Mouse (Mus musculus) intestine, postnatal 0 days (tissue): ENCODE measurements at regions not wholly inside any gene's neighbourhood (a gene's known extent, or its start where the extent isn't known, plus 50 kb on each side); places are given as distances from the start of the nearest gene placed in this dataset.

ENCODE experiments used
- ATAC-seq: fragments of 200-750 bp; cut with Nextera tagmentation; 2 replicates; pipeline ENCODE4 v1.8.0; 2017; ENCODE audit warnings: mild to moderate bottlenecking, moderate TSS enrichment, moderate library complexity
- H3K27ac ChIP-seq: fragments of 300-500 bp; sonication (generic); 2 replicates; pipeline ENCODE4 v1.5.1; 2014; ENCODE audit warnings: mild to moderate bottlenecking, low read depth, low read length, moderate library complexity
- H3K27me3 ChIP-seq: fragments of 300-500 bp; sonication (generic); replicated peaks from 2 replicates; pipeline ENCODE4 v1.6.1; 2014; ENCODE audit warnings: low read length, mixed read lengths; ENCODE audit not compliant: control insufficient read depth, insufficient read depth
- H3K36me3 ChIP-seq: fragments of 300-500 bp; sonication (generic); 2 replicates; pipeline ENCODE4 v1.6.1; 2014; ENCODE audit warnings: mild to moderate bottlenecking, moderate library complexity; ENCODE audit not compliant: control insufficient read depth, insufficient read depth
- H3K4me1 ChIP-seq: fragments of 300-500 bp; sonication (generic); replicated peaks from 2 replicates; pipeline ENCODE4 v1.6.1; 2014; ENCODE audit warnings: antibody characterized with exemption, low read length, mixed read lengths; ENCODE audit not compliant: control insufficient read depth, insufficient read depth
- H3K4me2 ChIP-seq: fragments of 300-500 bp; sonication (generic); replicated peaks from 2 replicates; pipeline ENCODE4 v1.6.1; 2014; ENCODE audit warnings: low read depth, mild to moderate bottlenecking, moderate library complexity
- H3K4me3 ChIP-seq: fragments of 300-500 bp; sonication (generic); 2 replicates; pipeline ENCODE4 v1.5.1; 2014; ENCODE audit warnings: low read depth, low read length
- H3K9ac ChIP-seq: fragments of 300-500 bp; sonication (generic); 2 replicates; pipeline ENCODE4 v1.6.1; 2014; ENCODE audit warnings: mild to moderate bottlenecking, low read depth, low read length
- H3K9me3 ChIP-seq: fragments of 300-500 bp; sonication (generic); 2 replicates; pipeline ENCODE4 v1.6.1; 2016; ENCODE audit warnings: mixed run types; ENCODE audit not compliant: control insufficient read depth
- CTCF ChIP-seq: sonication (generic); IDR thresholded peaks from 2 replicates; pipeline ENCODE4 v1.5.1; 2016; ENCODE audit warnings: low read depth, mild to moderate bottlenecking, control low read depth, antibody characterized with exemption, moderate library complexity
- WGBS: fragments of 180-500 bp; shearing (Covaris S2); extraction: QIAGEN DNeasy Blood & Tissue Kit; methylation state at CpG from one replicate; pipeline ENCODE4 v1.1.7; 2014; 5-methylcytosine and 5-hydroxymethylcytosine counted together

DNA sequence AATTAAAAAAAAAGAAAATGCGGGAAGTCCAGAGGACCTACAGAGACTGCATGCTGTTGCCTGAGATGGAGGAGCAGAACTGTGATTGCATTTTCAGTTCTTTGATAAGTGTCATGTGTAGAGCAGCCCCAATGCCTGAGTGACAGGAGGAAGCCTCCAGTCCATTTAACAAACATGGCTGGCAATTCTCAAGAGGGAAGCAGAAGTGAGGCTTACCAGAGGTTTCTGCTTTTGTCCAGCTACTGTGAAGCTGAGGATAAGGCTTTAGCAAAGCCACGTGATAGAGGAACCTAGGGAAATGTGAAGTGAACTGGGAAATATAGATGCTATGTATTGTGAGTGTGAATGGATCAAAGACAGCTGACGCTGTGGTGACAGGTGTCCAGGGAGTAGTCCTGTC is 56.6 kb downstream of the Sucnr1 start:
- Histone ChIP-seq H3K4me1 (no peaks in the 10 kb centered on the region), H3K9ac (no peak overlapping the region), H3K4me3 (no peak overlapping the region), H3K9me3 (no peaks in the 10 kb centered on the region), H3K4me2 (no peak overlapping the region), H3K36me3 (no peaks in the 10 kb centered on the region), H3K27me3 (no peaks in the 10 kb centered on the region), H3K27ac (no peak overlapping the region)
- ATAC-seq, result no peak
- WGBS, result 88% methylated on average over 3 of the region's 3 CpGs
- no peak for TF ChIP-seq CTCF

DNA sequence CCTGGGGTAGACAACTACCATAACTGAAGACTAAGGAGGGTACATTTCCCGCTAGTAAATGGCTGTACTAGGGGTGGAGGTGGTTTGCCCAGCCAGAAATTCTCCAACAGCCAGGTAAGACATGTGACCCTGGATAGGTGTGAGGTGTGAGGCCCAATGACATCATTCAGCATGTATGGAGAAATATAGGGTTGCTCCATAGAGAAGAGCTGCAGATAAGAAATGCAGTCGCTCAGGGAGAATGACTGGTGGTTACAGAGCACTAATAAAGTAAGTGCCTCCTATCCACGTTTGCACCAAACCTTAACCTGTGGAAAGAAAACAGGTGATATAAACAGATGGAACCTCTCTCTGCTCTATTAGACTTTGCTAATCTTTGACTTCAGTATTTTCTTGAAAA is 78.2 kb downstream of the Sucnr1 start:
- WGBS, result 60% methylated on average over 3 of the region's 3 CpGs
- no peaks in the 10 kb centered on the region for H3K4me1 ChIP-seq
- no peak overlapping the region for H3K27ac ChIP-seq
- peak; percentile 94 for ATAC-seq
- no peaks in the 10 kb centered on the region for H3K9me3 ChIP-seq
- H3K4me3 ChIP-seq, result no peak overlapping the region
- TF ChIP-seq CTCF, result no peak
- H3K27me3 ChIP-seq, result no peaks in the 10 kb centered on the region
- H3K9ac ChIP-seq, result no peak overlapping the region
- H3K4me2 ChIP-seq, result no peak overlapping the region
- H3K36me3 ChIP-seq, result no peaks in the 10 kb centered on the region

DNA sequence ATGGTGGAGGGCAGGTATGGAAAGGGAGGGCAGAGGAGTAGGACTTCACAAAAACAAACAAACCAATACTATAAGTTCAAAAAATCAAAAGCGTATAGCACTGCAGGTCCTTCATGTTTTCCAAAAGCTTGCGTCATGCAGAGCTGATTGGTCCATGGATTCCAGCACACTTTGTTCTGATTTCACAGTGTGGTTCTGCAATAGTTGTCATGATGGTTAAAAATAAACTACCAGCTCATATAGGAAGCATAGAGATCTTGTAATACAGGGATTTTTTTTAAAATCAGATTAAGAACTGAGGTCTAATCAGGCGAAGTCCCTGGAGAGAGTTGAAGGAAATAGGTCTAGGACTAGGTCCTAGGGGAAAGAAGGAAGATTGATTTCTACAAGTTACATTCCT is 86.0 kb downstream of the Sucnr1 start:
- no peaks in the 10 kb centered on the region for H3K36me3 ChIP-seq
- H3K4me2 ChIP-seq, result no peak overlapping the region
- no peak overlapping the region for H3K4me3 ChIP-seq
- no peaks in the 10 kb centered on the region for H3K27me3 ChIP-seq
- H3K9ac ChIP-seq, result no peak overlapping the region
- TF ChIP-seq CTCF, result no peak
- peak; percentile 89 for ATAC-seq
- WGBS, result 41% methylated on average over 3 of the region's 3 CpGs
- 0 out of 2 replicates have a peak, but pooled peaks cover 3% of the 10 kb centered on the region for H3K4me1 ChIP-seq
- no peaks in the 10 kb centered on the region for H3K9me3 ChIP-seq
- no peak overlapping the region; the same call in 1 of the 2 replicates for H3K27ac ChIP-seq

DNA sequence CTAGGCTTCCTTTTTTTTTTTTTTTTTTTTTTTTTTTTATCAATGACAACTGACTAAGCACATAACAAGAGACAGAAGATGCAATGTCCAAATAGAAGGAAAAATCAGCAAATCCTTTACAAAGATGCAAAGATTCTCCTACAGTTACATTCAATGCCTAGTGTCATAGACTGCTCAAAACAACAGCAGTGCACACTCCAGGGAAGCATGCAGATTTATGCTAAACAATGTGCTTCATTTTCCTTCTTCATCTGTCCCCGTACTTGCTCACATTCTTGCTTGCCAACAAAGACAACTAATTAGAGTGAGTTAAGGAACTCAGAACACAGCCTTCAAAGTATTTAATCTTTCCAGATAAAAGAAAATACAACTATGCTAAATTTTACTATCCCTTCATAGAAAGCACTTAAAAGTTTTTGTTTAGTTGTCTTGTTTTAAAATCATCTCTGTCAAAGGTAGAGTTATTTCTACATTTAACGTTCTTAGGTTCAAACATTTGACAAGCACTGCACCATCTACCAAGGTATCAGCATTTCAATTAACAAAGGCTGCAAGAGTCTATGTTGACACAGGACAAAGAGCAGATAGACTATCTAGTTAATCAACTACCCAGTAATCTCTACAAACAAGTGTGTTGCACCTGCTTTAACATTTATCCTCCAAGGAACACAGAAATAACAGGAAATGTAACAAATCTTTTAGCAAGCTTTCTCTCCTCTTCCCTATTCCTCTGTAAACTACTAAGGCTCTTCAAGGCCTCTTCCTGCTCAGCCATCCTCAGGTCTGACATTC is 86.7 kb downstream of the Sucnr1 start:
- no peak for TF ChIP-seq CTCF
- Histone ChIP-seq H3K36me3 (no peaks in the 10 kb centered on the region), H3K4me2 (peak overlapping the region; percentile 35), H3K27me3 (no peaks in the 10 kb centered on the region), H3K9ac (no peak overlapping the region), H3K27ac (peak overlapping the region; percentile 64), H3K4me1 (0 out of 2 replicates have a peak, but pooled peaks cover 3% of the 10 kb centered on the region), H3K9me3 (no peaks in the 10 kb centered on the region), H3K4me3 (no peak overlapping the region)
- WGBS, result 23% methylated on average over 2 of the region's 2 CpGs
- peak; percentile 76 for ATAC-seq

DNA sequence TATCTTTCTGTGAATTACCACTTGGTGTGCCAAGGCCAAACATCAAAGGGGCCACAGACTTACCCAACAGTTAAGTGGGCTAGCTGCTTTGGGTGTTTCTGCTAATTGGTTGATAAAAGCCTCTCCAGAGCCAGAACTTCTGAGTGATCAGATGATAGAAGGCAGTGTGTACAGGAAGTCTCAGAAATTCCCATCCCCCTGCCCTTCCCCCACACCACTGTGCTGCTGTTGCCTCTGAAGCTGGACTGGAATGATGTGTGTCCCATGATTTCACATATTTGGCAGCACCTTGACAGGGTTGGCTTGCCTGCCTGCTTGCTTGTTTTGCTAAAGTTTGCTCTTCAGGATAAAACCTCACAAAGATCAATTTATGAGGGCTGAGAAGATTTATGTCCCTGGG is 87.9 kb downstream of the Sucnr1 start:
- Histone ChIP-seq H3K9me3 (no peaks in the 10 kb centered on the region), H3K4me3 (no peak overlapping the region), H3K4me2 (peak overlapping the region; percentile 35; the same call in 1 of the 2 replicates), H3K4me1 (0 out of 2 replicates have a peak, but pooled peaks cover 3% of the 10 kb centered on the region), H3K27me3 (no peaks in the 10 kb centered on the region), H3K27ac (peak overlapping the region; percentile 64; the same call in 1 of the 2 replicates), H3K9ac (no peak overlapping the region), H3K36me3 (no peaks in the 10 kb centered on the region)
- peak; percentile 46; the same call in 1 of the 2 replicates for ATAC-seq
- no peak for TF ChIP-seq CTCF

DNA sequence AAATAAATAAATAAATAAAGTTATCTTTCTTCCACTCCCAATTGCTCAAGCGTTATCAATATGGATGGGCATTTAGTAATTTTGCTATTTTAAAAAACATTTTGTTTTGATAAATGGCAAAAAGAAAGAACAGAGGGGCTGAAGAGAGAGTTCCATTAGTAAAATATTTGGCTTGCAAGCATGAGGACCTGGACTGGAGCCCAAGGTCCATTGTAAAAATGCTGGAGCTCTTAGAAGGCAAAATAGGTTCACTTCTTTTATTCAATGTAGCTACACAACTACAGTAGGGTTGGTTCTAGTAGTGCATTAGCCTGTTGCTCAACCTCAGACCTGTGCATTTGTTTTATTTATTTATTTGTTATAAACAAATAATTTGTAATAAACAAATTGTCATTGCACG is 102.8 kb downstream of the Sucnr1 start:
- Histone ChIP-seq H3K36me3 (no peaks in the 10 kb centered on the region), H3K27ac (no peak overlapping the region), H3K4me3 (no peak overlapping the region), H3K27me3 (no peaks in the 10 kb centered on the region), H3K9me3 (no peaks in the 10 kb centered on the region), H3K4me2 (no peak overlapping the region), H3K9ac (no peak overlapping the region), H3K4me1 (no peaks in the 10 kb centered on the region)
- whole genome bisulfite sequencing, result 86% methylated on average over 2 of the region's 2 CpGs
- TF ChIP-seq CTCF, result no peak
- no peak for ATAC-seq
